Mouse (Mus musculus) forebrain, embryonic 10.5 days (tissue): ENCODE results near the gene Apob. TPM values are rescaled to one million over a fixed set of nuclear protein-coding genes. Genes with fewer than 3 reads are reported as not detected.

Source experiments
- DNase-seq: peaks from one replicate; pipeline ENCODE4 v3.0.0-alpha.2; 2017; ENCODE audit warnings: low spot score; ENCODE audit errors: extremely low spot score
- H3K27ac ChIP-seq: fragments of 300-500 bp; sonication (generic); 2 replicates; pipeline ENCODE4 v1.5.1; 2016; ENCODE audit warnings: mild to moderate bottlenecking
- H3K27me3 ChIP-seq: fragments of 300-500 bp; sonication (generic); 2 replicates; pipeline ENCODE4 v1.6.1; 2016; ENCODE audit warnings: mild to moderate bottlenecking; ENCODE audit not compliant: poor library complexity, severe bottlenecking
- H3K36me3 ChIP-seq: fragments of 300-500 bp; sonication (generic); replicated peaks from 2 replicates; pipeline ENCODE4 v1.6.1; 2016; ENCODE audit warnings: mild to moderate bottlenecking, moderate library complexity
- H3K4me1 ChIP-seq: fragments of 300-500 bp; sonication (generic); 2 replicates; pipeline ENCODE4 v1.6.1; 2016
- H3K4me3 ChIP-seq: fragments of 300-500 bp; sonication (generic); 2 replicates; pipeline ENCODE4 v1.5.1; 2016; ENCODE audit warnings: mild to moderate bottlenecking, moderate library complexity
- H3K9me3 ChIP-seq: fragments of 300-500 bp; sonication (generic); 2 replicates; pipeline ENCODE4 v1.6.1; 2016; ENCODE audit warnings: mild to moderate bottlenecking, moderate library complexity
- WGBS: fragments of 180-500 bp; shearing (Covaris S2); methylation state at CpG from one replicate; pipeline ENCODE4 v1.1.7; 2016; 5-methylcytosine and 5-hydroxymethylcytosine counted together
- polyA plus RNA-seq: library from polyadenylated mRNA; unstranded; fragments of >200 nt; fragmentation: Nextera tagmentation; extraction: Ambion mirVana; gene quantifications from 2 replicates; pipeline ENCODE4 v1.2.1, GENCODE M21; 2016

Gene Apob
- polyA plus RNA-seq, 1 experiment from 2014 or later, result 0.09 TPM

DNA sequence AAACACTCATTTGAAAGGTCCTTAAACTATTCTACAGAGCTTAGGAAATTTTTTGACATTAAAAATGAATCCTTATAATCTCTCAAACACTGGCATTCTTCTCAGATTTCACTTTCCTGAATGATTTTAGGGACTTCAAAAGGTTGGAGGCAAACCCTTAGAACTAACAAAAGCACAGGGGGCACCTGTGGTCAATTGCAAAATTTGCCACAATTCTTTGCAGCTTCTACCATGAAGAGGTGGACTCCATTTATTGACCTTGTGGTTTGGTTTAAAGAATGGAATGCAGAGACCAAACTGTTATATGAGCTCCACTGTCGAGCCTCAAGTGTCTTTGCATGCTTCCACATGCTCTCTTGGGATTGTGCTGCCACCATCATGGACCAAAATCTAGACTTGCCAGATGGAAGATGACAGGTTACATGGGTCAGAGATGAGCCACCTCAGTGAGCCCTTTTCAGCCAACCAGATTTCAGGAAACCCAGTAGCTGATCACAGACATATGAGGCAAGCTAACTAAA, 70.4 kb downstream of the Apob start:
- Histone ChIP-seq H3K9me3 (no peaks in the 10 kb centered on the region), H3K4me3 (no peak overlapping the region), H3K27ac (no peak overlapping the region), H3K27me3 (no peaks in the 10 kb centered on the region), H3K4me1 (no peaks in the 10 kb centered on the region; the same call in 1 of the 2 replicates), H3K36me3 (no peaks in the 10 kb centered on the region)
- 65% methylated on average over 1 of the region's 1 CpGs for WGBS
- no peak for DNase-seq

GRCm38 (mm10) chr12:8056001-8056640, 78.7 kb downstream of the Apob start:
- 81% methylated on average over 8 of the region's 8 CpGs for WGBS
- Histone ChIP-seq H3K27me3 (0 out of 2 replicates have a peak, but pooled peaks cover 2% of the 10 kb centered on the region), H3K27ac (no peak overlapping the region), H3K4me3 (no peak overlapping the region), H3K36me3 (no peaks in the 10 kb centered on the region), H3K9me3 (no peaks in the 10 kb centered on the region), H3K4me1 (no peaks in the 10 kb centered on the region)
- DNase-seq, result no peak

DNA sequence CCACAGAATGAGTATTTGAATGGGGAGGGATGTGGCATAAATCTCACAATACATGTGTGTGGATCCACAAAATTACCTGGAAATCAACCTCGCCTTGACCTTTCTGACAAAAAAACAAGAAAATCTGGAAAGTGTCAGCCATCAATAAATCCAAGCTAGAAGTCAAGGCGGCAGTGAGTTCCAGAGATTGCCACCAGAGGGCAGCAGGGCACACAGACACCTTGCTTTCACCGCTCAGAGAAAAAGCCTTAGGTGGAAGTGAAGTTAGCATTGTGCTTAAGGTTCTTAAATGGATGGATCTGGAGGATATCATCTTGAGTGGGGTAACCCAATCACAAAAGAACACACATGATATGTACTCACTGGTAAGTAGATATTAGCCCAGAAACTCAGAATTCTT, 82.1 kb downstream of the Apob start:
- no peaks in the 10 kb centered on the region for H3K36me3 ChIP-seq
- H3K27ac ChIP-seq, result no peak overlapping the region
- H3K4me3 ChIP-seq, result no peak overlapping the region
- no peaks in the 10 kb centered on the region for H3K9me3 ChIP-seq
- H3K4me1 ChIP-seq, result peaks cover 9% of the 10 kb centered on the region
- peak; percentile 61 for DNase-seq
- 0 out of 2 replicates have a peak, but pooled peaks cover 4% of the 10 kb centered on the region for H3K27me3 ChIP-seq
- 19% methylated on average over 3 of the region's 3 CpGs for WGBS

DNA sequence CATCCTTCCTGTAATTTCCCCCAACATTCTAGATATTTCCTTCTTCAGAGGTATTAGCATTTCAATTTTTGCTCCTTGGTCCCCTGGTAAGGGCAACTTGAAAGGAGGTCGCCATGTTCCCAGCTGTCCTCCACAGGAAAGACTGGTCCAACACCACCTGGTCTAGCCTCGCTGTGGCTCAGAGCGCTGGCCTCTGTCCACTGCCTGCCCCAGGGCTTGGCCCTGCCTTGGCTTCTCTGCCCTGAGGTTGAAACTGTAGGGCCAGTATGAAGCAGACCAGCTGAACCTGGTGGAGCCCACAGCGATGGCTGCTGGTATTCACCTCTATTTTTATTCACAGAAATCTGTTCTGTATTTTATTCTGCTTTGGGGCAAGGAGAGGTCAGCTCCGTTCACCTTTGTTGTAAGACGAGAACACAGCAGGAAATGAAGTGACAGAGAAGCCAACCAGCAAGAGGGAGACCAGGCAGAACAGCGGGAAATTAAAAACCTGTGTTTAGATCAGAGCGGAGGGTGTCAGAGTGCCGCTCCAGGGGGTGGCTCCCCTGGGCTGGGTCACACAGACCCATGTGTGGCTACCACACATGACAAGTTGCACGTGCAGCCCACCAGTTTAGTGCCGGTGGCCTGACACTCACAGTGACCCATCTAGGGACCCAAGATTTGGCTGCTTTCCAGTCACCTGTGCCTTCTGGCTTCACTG, 86.1 kb downstream of the Apob start:
- H3K36me3 ChIP-seq, result no peaks in the 10 kb centered on the region
- no peak overlapping the region for H3K27ac ChIP-seq
- no peak overlapping the region for H3K4me3 ChIP-seq
- H3K4me1 ChIP-seq, result peaks cover 9% of the 10 kb centered on the region
- H3K27me3 ChIP-seq, result 0 out of 2 replicates have a peak, but pooled peaks cover 4% of the 10 kb centered on the region
- H3K9me3 ChIP-seq, result no peaks in the 10 kb centered on the region
- 61% methylated on average over 11 of the region's 11 CpGs for WGBS
- peak; percentile 17 for DNase-seq

Other genes starting within 250 kb of the Apob start
- 68.2 and 70.4 TPM in 2 replicates for gene Ldah, start 230.5 kb downstream of the Apob start, polyA plus RNA-seq